Mouse (Mus musculus): ENCODE measurements around the gene Cdk5rap3. TPM values are rescaled to one million over a fixed set of nuclear protein-coding genes. Genes with fewer than 3 reads are reported as not detected.

Cdk5rap3 gene
- 42.4 TPM for total RNA-seq (2023)

DNA sequence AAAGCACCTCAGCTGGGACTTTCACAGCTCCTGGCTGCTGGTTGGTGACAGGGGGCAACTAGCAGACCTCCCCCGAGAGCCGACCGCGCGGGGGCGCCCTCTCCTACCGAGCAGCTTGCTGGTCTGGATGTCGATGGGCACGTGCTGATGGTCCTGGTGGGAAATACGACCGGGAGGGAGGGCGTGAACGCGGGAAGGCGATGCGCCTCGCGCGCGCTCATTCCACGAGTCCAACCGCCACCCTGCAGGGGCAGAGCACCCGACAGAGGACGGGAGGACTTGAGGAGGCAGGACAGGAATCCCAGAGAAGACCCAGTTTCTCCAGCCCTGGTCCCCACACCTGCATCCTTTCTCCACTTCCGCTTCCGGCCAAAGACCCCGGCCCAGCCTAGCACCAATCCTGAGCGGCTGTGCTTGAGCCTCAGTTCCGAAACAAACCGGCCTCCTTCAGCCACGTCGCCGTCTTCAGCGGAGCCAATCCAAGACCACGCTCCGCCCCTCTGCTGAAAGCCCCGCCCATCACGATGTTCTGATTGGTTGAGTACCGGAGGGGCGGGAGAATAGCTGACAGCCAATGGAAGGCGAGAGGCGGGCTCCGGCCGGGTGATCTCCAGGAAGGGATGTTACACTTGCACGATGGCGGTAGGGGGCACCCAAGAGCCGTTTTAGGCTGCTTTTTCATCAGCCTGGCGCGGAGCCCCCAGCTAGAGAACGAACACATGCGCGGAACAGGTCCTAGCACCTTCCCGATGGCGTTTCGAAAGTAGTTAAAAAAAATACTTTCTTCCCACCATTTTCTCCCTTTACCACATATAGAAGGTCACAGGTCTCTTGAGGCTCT is at the start of gene Cdk5rap3:
TSS of gene Cdk5rap3 (minus strand) at position 453 of the 841 bp plus-strand sequence.

DNA sequence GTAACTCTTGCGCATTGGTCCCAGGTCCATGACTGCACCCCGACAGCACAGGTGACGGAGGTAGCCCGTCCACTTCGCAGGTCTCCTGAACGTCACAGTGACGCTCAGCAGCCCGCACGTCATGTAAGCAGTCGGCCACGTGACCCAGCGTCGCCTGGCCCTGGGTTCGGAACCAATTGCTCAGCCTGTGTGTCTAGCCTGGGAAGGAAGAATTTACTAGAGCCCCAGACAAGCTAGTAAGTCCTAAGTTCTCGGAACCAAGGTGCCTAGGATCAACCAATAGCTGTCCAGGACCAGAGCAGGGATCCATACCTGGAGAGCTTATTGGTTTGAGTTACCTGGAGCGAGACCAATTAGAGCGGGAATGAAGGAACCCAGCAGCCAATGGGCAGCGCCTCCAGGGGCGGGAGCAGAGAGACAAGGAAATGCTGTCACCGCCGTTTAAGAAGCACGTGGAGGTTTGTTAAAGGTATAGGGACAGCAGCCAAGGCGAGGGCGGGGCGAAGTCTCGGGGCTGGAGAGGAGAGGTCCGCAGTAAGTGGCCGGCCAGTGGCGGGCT is 27.5 kb upstream of the Cdk5rap3 start, which contains the start of gene Pnpo:
TSS of gene Pnpo (minus strand) at position 241 of the 559 bp plus-strand sequence.

DNA sequence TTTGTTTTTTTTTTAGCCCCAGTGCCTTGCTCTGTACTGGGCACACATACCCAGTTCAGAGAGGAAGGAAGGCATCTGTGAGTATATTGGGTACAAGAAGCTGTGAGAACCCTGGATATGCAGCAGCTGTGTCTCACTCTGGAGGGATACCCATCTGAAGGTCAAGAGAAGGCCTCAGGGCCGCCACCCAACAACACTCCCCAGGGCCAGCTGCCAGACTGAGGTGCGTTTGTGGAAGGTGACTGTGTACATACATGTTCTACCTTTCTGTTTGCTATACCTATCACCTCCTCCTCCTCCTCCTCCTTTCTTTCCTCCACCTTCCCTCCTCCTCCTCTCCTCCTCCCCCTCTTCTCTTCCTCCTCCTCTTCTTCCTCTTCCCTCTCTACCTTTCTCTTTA is 11.8 kb upstream of the Cdk5rap3 start, which contains the start of gene Prr15l:
TSS of gene Prr15l (plus strand) at position 17 of the 400 bp plus-strand sequence.

Other genes starting within 250 kb of the Cdk5rap3 start
- gene Snx11, start 138.9 kb downstream of the Cdk5rap3 start, total RNA-seq (2023), result 32.6 TPM
- 37.9 TPM for gene Cbx1, start 127.4 kb downstream of the Cdk5rap3 start, total RNA-seq (2023)
- 42.6 TPM for gene Nfe2l1, start 86.5 kb downstream of the Cdk5rap3 start, total RNA-seq (2023)
- gene Copz2, start 66.6 kb downstream of the Cdk5rap3 start, total RNA-seq (2023), result not detected
- not detected for gene Prr15l, start 11.6 kb upstream of the Cdk5rap3 start, total RNA-seq (2023)
- gene Pnpo, start 27.5 kb upstream of the Cdk5rap3 start, total RNA-seq (2023), result 22.1 TPM
- 65.1 TPM for gene Sp2, start 66.5 kb upstream of the Cdk5rap3 start, total RNA-seq (2023)
- gene Sp6, start 96.9 kb upstream of the Cdk5rap3 start, total RNA-seq (2023), result 4.0 TPM
- gene Scrn2, start 113.4 kb upstream of the Cdk5rap3 start, total RNA-seq (2023), result 3.4 TPM
- gene Lrrc46, start 124.9 kb upstream of the Cdk5rap3 start, total RNA-seq (2023), result not detected
- 25.7 TPM for gene Mrpl10, start 125.1 kb upstream of the Cdk5rap3 start, total RNA-seq (2023)
- gene Osbpl7, start 134.1 kb upstream of the Cdk5rap3 start, total RNA-seq (2023), result 27.0 TPM
- 1.5 TPM for gene Tbx21, start 198.8 kb upstream of the Cdk5rap3 start, total RNA-seq (2023)
- 0.53 TPM for gene Tbkbp1, start 235.0 kb upstream of the Cdk5rap3 start, total RNA-seq (2023)

Measured in CD4-positive naive resting alpha-beta T cell, adult 76 days (primary cell).